Mouse (Mus musculus): ENCODE measurements at regions not wholly inside any gene's neighbourhood (a gene's known extent, or its start where the extent isn't known, plus 50 kb on each side); places are given as distances from the start of the nearest gene placed in this dataset.
"Not testable (repeated sequence)": the region's sequence is repeated elsewhere in the genome, so short reads cannot be mapped to it uniquely, and the experiment has no call there.

GRCm38 (mm10) chr13:72289093-72289501 is 325.6 kb upstream of the Irx1 start:
- peak overlapping the region; percentile 14; the same call in 1 of the 2 replicates for H3K4me2 ChIP-seq (replicated peaks)
- no peak overlapping the region for H3K4me3 ChIP-seq
- H3K4me1 ChIP-seq: peaks cover 13% of the 10 kb centered on the region
- H3K9ac ChIP-seq: no peak overlapping the region
- peaks cover 52% of the 10 kb centered on the region for H3K27me3 ChIP-seq
- no peak overlapping the region for H3K27ac ChIP-seq
- 0 out of 2 replicates have a peak, but pooled peaks have one; percentile 36 for ATAC-seq (ENCODE audit: low FRiP score, low read depth)
- H3K36me3 ChIP-seq: no peaks in the 10 kb centered on the region
- 4% methylated on average over 10 of the region's 10 CpGs for WGBS
- no peaks in the 10 kb centered on the region for H3K9me3 ChIP-seq

GRCm38 (mm10) chr13:72292361-72292760 is 328.8 kb upstream of the Irx1 start:
- peaks cover 67% of the 10 kb centered on the region for H3K27me3 ChIP-seq
- no peaks in the 10 kb centered on the region for H3K36me3 ChIP-seq
- H3K4me1 ChIP-seq: peaks cover 13% of the 10 kb centered on the region
- no peaks in the 10 kb centered on the region for H3K9me3 ChIP-seq
- ATAC-seq (ENCODE audit: low FRiP score, low read depth): no peak
- no peak overlapping the region for H3K9ac ChIP-seq
- no peak overlapping the region for H3K4me3 ChIP-seq
- H3K4me2 ChIP-seq (replicated peaks): peak overlapping the region; percentile 46
- H3K27ac ChIP-seq: no peak overlapping the region
- WGBS: 2% methylated on average over 14 of the region's 14 CpGs

GRCm38 (mm10) chr13:72293059-72293694 is 329.7 kb upstream of the Irx1 start:
- Histone ChIP-seq H3K4me2 (replicated peaks) (no peak overlapping the region), H3K9me3 (no peaks in the 10 kb centered on the region), H3K4me1 (peaks cover 13% of the 10 kb centered on the region), H3K9ac (no peak overlapping the region), H3K36me3 (no peaks in the 10 kb centered on the region), H3K27me3 (peaks cover 65% of the 10 kb centered on the region), H3K4me3 (no peak overlapping the region), H3K27ac (no peak overlapping the region)
- ATAC-seq (ENCODE audit: low FRiP score, low read depth): no peak
- 23% methylated on average over 10 of the region's 10 CpGs for WGBS

- 52% methylated on average over 13 of the region's 13 CpGs for WGBS
- Histone ChIP-seq H3K4me2 (replicated peaks) (no peak overlapping the region), H3K9ac (no peak overlapping the region), H3K4me3 (no peak overlapping the region), H3K36me3 (no peaks in the 10 kb centered on the region), H3K9me3 (no peaks in the 10 kb centered on the region), H3K4me1 (no peaks in the 10 kb centered on the region), H3K27ac (no peak overlapping the region), H3K27me3 (peaks cover 46% of the 10 kb centered on the region)
- no peak for ATAC-seq (ENCODE audit: low FRiP score, low read depth)
Measured at GRCm38 (mm10) chr13:72298264-72298870, 330.3 kb upstream of the Irx2 start.

- ATAC-seq (ENCODE audit: low FRiP score, low read depth): peak; percentile 54; the same call in 1 of the 2 replicates
- no peak overlapping the region for H3K9ac ChIP-seq
- H3K4me2 ChIP-seq (replicated peaks): no peak overlapping the region
- peaks cover 48% of the 10 kb centered on the region for H3K27me3 ChIP-seq
- no peak overlapping the region for H3K27ac ChIP-seq
- H3K4me3 ChIP-seq: no peak overlapping the region
- H3K4me1 ChIP-seq: no peaks in the 10 kb centered on the region
- no peaks in the 10 kb centered on the region for H3K9me3 ChIP-seq
- 22% methylated on average over 3 of the region's 3 CpGs for WGBS
- H3K36me3 ChIP-seq: no peaks in the 10 kb centered on the region
Measured at GRCm38 (mm10) chr13:72299660-72300059, 329.0 kb upstream of the Irx2 start.

- Histone ChIP-seq H3K4me2 (replicated peaks) (no peak overlapping the region), H3K27me3 (peaks cover 37% of the 10 kb centered on the region), H3K36me3 (no peaks in the 10 kb centered on the region), H3K4me1 (no peaks in the 10 kb centered on the region), H3K9me3 (no peaks in the 10 kb centered on the region), H3K27ac (no peak overlapping the region), H3K9ac (no peak overlapping the region), H3K4me3 (no peak overlapping the region)
- WGBS: 86% methylated on average over 7 of the region's 7 CpGs
- ATAC-seq (ENCODE audit: low FRiP score, low read depth): no peak
Measured at GRCm38 (mm10) chr13:72301114-72301513, 327.5 kb upstream of the Irx2 start.

GRCm38 (mm10) chr13:72301841-72302240 is 326.8 kb upstream of the Irx2 start:
- no peak overlapping the region for H3K4me2 ChIP-seq (replicated peaks)
- H3K27me3 ChIP-seq: peaks cover 34% of the 10 kb centered on the region
- no peaks in the 10 kb centered on the region for H3K9me3 ChIP-seq
- no peaks in the 10 kb centered on the region for H3K36me3 ChIP-seq
- no peaks in the 10 kb centered on the region for H3K4me1 ChIP-seq
- WGBS: 76% methylated on average over 15 of the region's 15 CpGs
- no peak overlapping the region for H3K9ac ChIP-seq
- H3K27ac ChIP-seq: no peak overlapping the region
- ATAC-seq (ENCODE audit: low FRiP score, low read depth): no peak
- no peak overlapping the region for H3K4me3 ChIP-seq

GRCm38 (mm10) chr13:72302436-72303125 is 326.0 kb upstream of the Irx2 start:
- no peaks in the 10 kb centered on the region for H3K4me1 ChIP-seq

GRCm38 (mm10) chr13:72303126-72303760 is 325.4 kb upstream of the Irx2 start:
- no peaks in the 10 kb centered on the region for H3K9me3 ChIP-seq
- no peak for ATAC-seq (ENCODE audit: low FRiP score, low read depth)
- 70% methylated on average over 15 of the region's 15 CpGs for WGBS

More at GRCm38 (mm10) chr13:72302436-72303125, 326.0 kb upstream of the Irx2 start:
- Histone ChIP-seq H3K27me3 (peaks cover 28% of the 10 kb centered on the region), H3K9me3 (no peaks in the 10 kb centered on the region), H3K4me3 (no peak overlapping the region), H3K36me3 (no peaks in the 10 kb centered on the region), H3K27ac (no peak overlapping the region), H3K9ac (no peak overlapping the region), H3K4me2 (replicated peaks) (no peak overlapping the region)
- no peak for ATAC-seq (ENCODE audit: low FRiP score, low read depth)
- 75% methylated on average over 19 of the region's 19 CpGs for WGBS

GRCm38 (mm10) chr13:72324041-72324690 is 304.5 kb upstream of the Irx2 start:
- Histone ChIP-seq H3K4me3 (no peak overlapping the region), H3K9me3 (no peaks in the 10 kb centered on the region), H3K36me3 (no peaks in the 10 kb centered on the region), H3K9ac (no peak overlapping the region), H3K4me2 (replicated peaks) (no peak overlapping the region), H3K27me3 (no peaks in the 10 kb centered on the region), H3K27ac (no peak overlapping the region), H3K4me1 (no peaks in the 10 kb centered on the region)
- ATAC-seq (ENCODE audit: low FRiP score, low read depth): no peak
- WGBS: 72% methylated on average over 10 of the region's 10 CpGs

More at GRCm38 (mm10) chr13:72303126-72303760, 325.4 kb upstream of the Irx2 start:
- Histone ChIP-seq H3K27me3 (peaks cover 27% of the 10 kb centered on the region), H3K36me3 (no peaks in the 10 kb centered on the region), H3K4me2 (replicated peaks) (no peak overlapping the region), H3K27ac (no peak overlapping the region), H3K9ac (no peak overlapping the region), H3K4me1 (no peaks in the 10 kb centered on the region), H3K4me3 (no peak overlapping the region)

- not testable (repeated sequence) for H3K27me3 ChIP-seq; H3K4me1 ChIP-seq; H3K4me3 ChIP-seq; H3K36me3 ChIP-seq; H3K9ac ChIP-seq; H3K4me2 ChIP-seq (replicated peaks); ATAC-seq (ENCODE audit: low FRiP score, low read depth); H3K9me3 ChIP-seq; H3K27ac ChIP-seq
- 69% methylated on average over 1 of the region's 1 CpGs for WGBS
Measured at GRCm38 (mm10) chr13:72326201-72326600, 302.4 kb upstream of the Irx2 start.
